Mouse (Mus musculus) midbrain, postnatal 0 days (tissue): ENCODE data around the gene Mrgprg. TPM values are rescaled to one million over a fixed set of nuclear protein-coding genes. Genes with fewer than 3 reads are reported as not detected.

Source experiments
- ATAC-seq: fragments of 200-750 bp; cut with Nextera tagmentation; 2 replicates; pipeline ENCODE4 v1.8.0; 2017; ENCODE audit warnings: moderate number of reproducible peaks, mild to moderate bottlenecking, moderate TSS enrichment, moderate library complexity; ENCODE audit not compliant: low FRiP score
- DNase-seq: peaks from one replicate; pipeline ENCODE4 v3.0.0-alpha.2; 2015; ENCODE audit warnings: low spot score
- H3K27ac ChIP-seq: fragments of 300-500 bp; sonication (generic); 2 replicates; pipeline ENCODE4 v1.5.1; 2014; ENCODE audit warnings: low read depth, mild to moderate bottlenecking, low read length, mixed read lengths
- H3K27me3 ChIP-seq: fragments of 300-500 bp; sonication (generic); 2 replicates; pipeline ENCODE4 v1.6.1; 2014; ENCODE audit warnings: low read length, control low read depth, mixed read lengths; ENCODE audit not compliant: insufficient read depth
- H3K36me3 ChIP-seq: fragments of 300-500 bp; sonication (generic); 2 replicates; pipeline ENCODE4 v1.6.1; 2014; ENCODE audit warnings: low read length, control low read depth, mixed read lengths; ENCODE audit not compliant: insufficient read depth
- H3K4me1 ChIP-seq: fragments of 300-500 bp; sonication (generic); 2 replicates; pipeline ENCODE4 v1.6.1; 2014; ENCODE audit warnings: mild to moderate bottlenecking, control low read depth, antibody characterized with exemption, low read length, mixed read lengths; ENCODE audit not compliant: insufficient read depth
- H3K4me2 ChIP-seq: fragments of 300-500 bp; sonication (generic); 2 replicates; pipeline ENCODE4 v1.6.1; 2014; ENCODE audit warnings: low read depth, mild to moderate bottlenecking, low read length, mixed read lengths; ENCODE audit not compliant: poor library complexity, severe bottlenecking
- H3K4me3 ChIP-seq: fragments of 300-500 bp; sonication (generic); 2 replicates; pipeline ENCODE4 v1.5.1; 2014; ENCODE audit warnings: low read depth, mild to moderate bottlenecking, low read length, moderate library complexity
- H3K9ac ChIP-seq: fragments of 300-500 bp; sonication (generic); replicated peaks from 2 replicates; pipeline ENCODE4 v1.6.1; 2014; ENCODE audit warnings: mild to moderate bottlenecking, low read length, moderate library complexity, mixed read lengths; ENCODE audit not compliant: poor library complexity, severe bottlenecking
- H3K9me3 ChIP-seq: fragments of 300-500 bp; sonication (generic); 2 replicates; pipeline ENCODE4 v1.6.1; 2016; ENCODE audit warnings: low read length, control low read depth
- CTCF ChIP-seq: IDR thresholded peaks from 2 replicates; pipeline ENCODE4 v1.5.1; 2016; ENCODE audit warnings: antibody characterized with exemption, mild to moderate bottlenecking
- WGBS: fragments of 180-500 bp; shearing (Covaris S2); extraction: QIAGEN DNeasy Blood & Tissue Kit; methylation state at CpG from one replicate; pipeline ENCODE4 v1.1.7; 2014; 5-methylcytosine and 5-hydroxymethylcytosine counted together
- polyA plus RNA-seq: library from polyadenylated mRNA; unstranded; fragments of >200 nt; fragmentation: Nextera tagmentation; extraction: Ambion mirVana; gene quantifications from 2 replicates; pipeline ENCODE4 v1.2.1, GENCODE M21; 2015
- total RNA-seq: library from RNA; depleted of rRNA; stranded (reverse); fragments of >200 nt; gene quantifications from 2 replicates; pipeline ENCODE4 v1.2.3, GENCODE M21; 2014

Mrgprg gene
- total and polyA plus RNA-seq, 2 experiments from 2014 or later: 0.27 TPM; not detected in 1

GRCm38 (mm10) chr7:143739511-143740461, 27.0 kb downstream of the Mrgprg start:
- DNase-seq (peak; percentile 83), ATAC-seq (peak; percentile 82)
- Histone ChIP-seq H3K27ac (peak overlapping the region; percentile 43), H3K27me3 (no peaks in the 10 kb centered on the region), H3K9me3 (no peaks in the 10 kb centered on the region), H3K36me3 (no peaks in the 10 kb centered on the region), H3K4me2 (peak overlapping the region; percentile 69), H3K9ac (peak overlapping the region; percentile 70), H3K4me3 (peak overlapping the region; percentile 47), H3K4me1 (peaks cover 13% of the 10 kb centered on the region)
- WGBS: 2% methylated on average over 35 of the region's 38 CpGs
- no peak for TF ChIP-seq CTCF

GRCm38 (mm10) chr7:143738601-143739006, 28.2 kb downstream of the Mrgprg start:
- H3K4me1 ChIP-seq: peaks cover 13% of the 10 kb centered on the region
- peak; percentile 53 for DNase-seq
- WGBS: 13% methylated on average over 5 of the region's 5 CpGs

GRCm38 (mm10) chr7:143738194-143738593, 28.6 kb downstream of the Mrgprg start:
- no peaks in the 10 kb centered on the region for H3K9me3 ChIP-seq
- WGBS: 60% methylated on average over 6 of the region's 6 CpGs
- peak overlapping the region; percentile 70 for H3K9ac ChIP-seq
- no peak for TF ChIP-seq CTCF
- H3K4me3 ChIP-seq: peak overlapping the region; percentile 47
- no peaks in the 10 kb centered on the region; the same call in 1 of the 2 replicates for H3K36me3 ChIP-seq
- H3K4me1 ChIP-seq: peaks cover 13% of the 10 kb centered on the region
- H3K27me3 ChIP-seq: no peaks in the 10 kb centered on the region
- peak overlapping the region; percentile 69 for H3K4me2 ChIP-seq
- ATAC-seq (0 out of 2 replicates have a peak, but pooled peaks have one; percentile 2), DNase-seq (no peak)
- H3K27ac ChIP-seq: peak overlapping the region; percentile 48

More at GRCm38 (mm10) chr7:143738601-143739006, 28.2 kb downstream of the Mrgprg start:
- H3K9ac ChIP-seq: peak overlapping the region; percentile 70
- peak overlapping the region; percentile 69 for H3K4me2 ChIP-seq
- H3K9me3 ChIP-seq: no peaks in the 10 kb centered on the region
- H3K36me3 ChIP-seq: no peaks in the 10 kb centered on the region; the same call in 1 of the 2 replicates
- ATAC-seq: no peak
- TF ChIP-seq CTCF: no peak
- H3K27ac ChIP-seq: peak overlapping the region; percentile 48
- H3K4me3 ChIP-seq: peak overlapping the region; percentile 47
- H3K27me3 ChIP-seq: no peaks in the 10 kb centered on the region

- Histone ChIP-seq H3K4me2 (no peak overlapping the region), H3K4me1 (peaks cover 10% of the 10 kb centered on the region), H3K27ac (no peak overlapping the region), H3K9ac (no peak overlapping the region), H3K9me3 (no peaks in the 10 kb centered on the region), H3K4me3 (no peak overlapping the region), H3K36me3 (no peaks in the 10 kb centered on the region; the same call in 1 of the 2 replicates), H3K27me3 (no peaks in the 10 kb centered on the region)
- TF ChIP-seq CTCF: no peak
- ATAC-seq (no peak), DNase-seq (no peak)
- WGBS: 73% methylated on average over 4 of the region's 4 CpGs
These were observed 33.0 kb downstream of the Mrgprg start for GRCm38 (mm10) chr7:143733746-143734145.

GRCm38 (mm10) chr7:143729886-143730285, 36.9 kb downstream of the Mrgprg start:
- H3K4me2 ChIP-seq: no peak overlapping the region

GRCm38 (mm10) chr7:143726396-143726795, 40.4 kb downstream of the Mrgprg start:
- no peak for ATAC-seq
- H3K4me3 ChIP-seq: no peak overlapping the region
- H3K27me3 ChIP-seq: no peaks in the 10 kb centered on the region

More at GRCm38 (mm10) chr7:143729886-143730285, 36.9 kb downstream of the Mrgprg start:
- no peaks in the 10 kb centered on the region for H3K27me3 ChIP-seq
- H3K36me3 ChIP-seq: no peaks in the 10 kb centered on the region; the same call in none of the 2 replicates
- no peak for DNase-seq
- no peak overlapping the region for H3K27ac ChIP-seq
- ATAC-seq: no peak
- H3K9ac ChIP-seq: no peak overlapping the region
- H3K4me3 ChIP-seq: no peak overlapping the region
- 81% methylated on average over 10 of the region's 10 CpGs for WGBS
- TF ChIP-seq CTCF: no peak
- H3K4me1 ChIP-seq: no peaks in the 10 kb centered on the region
- no peaks in the 10 kb centered on the region for H3K9me3 ChIP-seq

More at GRCm38 (mm10) chr7:143726396-143726795, 40.4 kb downstream of the Mrgprg start:
- no peaks in the 10 kb centered on the region; the same call in 1 of the 2 replicates for H3K36me3 ChIP-seq
- no peak overlapping the region for H3K27ac ChIP-seq
- H3K9ac ChIP-seq: no peak overlapping the region
- TF ChIP-seq CTCF: peak; percentile 17
- DNase-seq: no peak
- no peaks in the 10 kb centered on the region for H3K4me1 ChIP-seq
- 75% methylated on average over 4 of the region's 4 CpGs for WGBS
- no peak overlapping the region for H3K4me2 ChIP-seq
- H3K9me3 ChIP-seq: no peaks in the 10 kb centered on the region
